ENCODE assay signal across 8 mouse cellular contexts in the genomic region with DNA sequence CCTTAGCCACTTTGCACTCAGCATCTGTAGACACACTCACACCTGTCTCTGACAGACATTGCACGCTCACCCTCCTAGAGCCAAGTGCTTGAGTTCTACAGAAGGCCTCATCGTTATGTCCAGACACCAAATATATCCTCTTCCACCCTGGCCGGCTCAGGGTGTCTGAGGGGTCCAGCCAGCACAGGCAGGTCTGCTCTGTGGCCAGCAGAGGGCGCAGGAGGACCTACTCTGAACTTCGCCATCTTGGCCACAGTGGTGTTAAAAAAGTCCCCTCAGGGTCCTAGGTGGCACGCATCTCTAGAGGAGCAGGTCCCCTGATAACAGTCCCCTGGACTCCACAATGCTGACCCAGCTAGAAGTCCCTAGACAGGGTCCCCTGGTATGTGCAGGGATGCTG.
DNase-seq lines count a peak whose midpoint lies in the region; ATAC-seq lines count a peak whose summit lies in the region.

No protein-coding gene starts in this region.

- intact Hi-C loops in left cerebral cortex, postnatal 4 days (cut with DNase I), result no loop called here

- no peak overlapping the region for H3K27ac ChIP-seq in midbrain, embryonic 14.5 days (replicated peaks; ENCODE audit: low read depth, low read length)
- no peak overlapping the region for H3K27ac ChIP-seq in stomach, embryonic 14.5 days (ENCODE audit: low read length)

- WGBS in midbrain, embryonic 14.5 days, result 9% methylated on average over 6 of the region's 6 CpGs
- 12% methylated on average over 6 of the region's 6 CpGs for WGBS in stomach, embryonic 14.5 days

- H3K4me2 ChIP-seq in midbrain, embryonic 14.5 days (ENCODE audit: low read length), result no peak overlapping the region
- no peak overlapping the region for H3K4me2 ChIP-seq in stomach, embryonic 14.5 days (replicated peaks; ENCODE audit: low read depth, low read length)

- no peaks in the 10 kb centered on the region; the same call in 1 of the 2 replicates for H3K27me3 ChIP-seq in midbrain, embryonic 14.5 days (ENCODE audit: control insufficient read depth, insufficient read depth, low read length)
- no peaks in the 10 kb centered on the region for H3K27me3 ChIP-seq in stomach, embryonic 14.5 days (ENCODE audit: control insufficient read depth, insufficient read depth, low read length)

- DNase-seq in gastrocnemius, adult 18-20 months (ENCODE audit: low spot score), result peak; percentile 50
- no peak for DNase-seq in gastrocnemius, postnatal 25 days
- peak; percentile 95 for DNase-seq in embryo, embryonic 10.5 days (ENCODE audit: low spot score)
- DNase-seq in gastrocnemius, postnatal 4 days (ENCODE audit: low spot score in 2 of 2), result peak; percentile 65 to 82
- DNase-seq in kidney, adult 11 months, result peak; percentile 6
- peak; percentile 87 for DNase-seq in left cerebral cortex, postnatal 4 days
- peak; percentile 90 for DNase-seq in midbrain, embryonic 14.5 days

- no peaks in the 10 kb centered on the region for H3K4me1 ChIP-seq in midbrain, embryonic 14.5 days (ENCODE audit: control insufficient read depth, insufficient read depth, low read length)
- H3K4me1 ChIP-seq in stomach, embryonic 14.5 days (ENCODE audit: control insufficient read depth, insufficient read depth, low read length), result peaks cover 19% of the 10 kb centered on the region

- H3K9me3 ChIP-seq in midbrain, embryonic 14.5 days (ENCODE audit: control insufficient read depth, low read length), result no peaks in the 10 kb centered on the region
- no peaks in the 10 kb centered on the region for H3K9me3 ChIP-seq in stomach, embryonic 14.5 days (ENCODE audit: control insufficient read depth, low read depth, low read length)

- H3K9ac ChIP-seq in midbrain, embryonic 14.5 days (replicated peaks; ENCODE audit: low read length), result no peak overlapping the region
- no peak overlapping the region for H3K9ac ChIP-seq in stomach, embryonic 14.5 days (replicated peaks; ENCODE audit: low read depth, low read length)

- no peaks in the 10 kb centered on the region for H3K36me3 ChIP-seq in midbrain, embryonic 14.5 days (ENCODE audit: control insufficient read depth, insufficient read depth, low read length)
- H3K36me3 ChIP-seq in stomach, embryonic 14.5 days (ENCODE audit: control insufficient read depth, insufficient read depth, low read length), result no peaks in the 10 kb centered on the region

- ATAC-seq in midbrain, embryonic 14.5 days (ENCODE audit: low FRiP score, low TSS enrichment), result peak; percentile 28; the same call in 1 of the 2 replicates
- ATAC-seq in stomach, embryonic 14.5 days (ENCODE audit: insufficient number of reproducible peaks, insufficient read depth, low FRiP score, low read depth), result peak; percentile 16; the same call in 1 of the 2 replicates

- no peak overlapping the region for H3K4me3 ChIP-seq in midbrain, embryonic 14.5 days (replicated peaks; ENCODE audit: low read depth, low read length)
- H3K4me3 ChIP-seq in stomach, embryonic 14.5 days (ENCODE audit: low read depth, low read length), result no peak overlapping the region
